Mouse (Mus musculus) thymus, adult 2 months (tissue): ENCODE results near the gene Hcst. TPM values are rescaled to one million over a fixed set of nuclear protein-coding genes. Genes with fewer than 3 reads are reported as not detected.

Experiments
- DNase-seq: peaks from one replicate; pipeline ENCODE4 v3.0.0; 2021
- H3K27ac ChIP-seq: fragments of 200-500 bp; 2 replicates; pipeline ENCODE4 v1.5.1; 2012; ENCODE audit warnings: low read length, control low read depth; ENCODE audit not compliant: control insufficient read depth, insufficient read depth
- H3K27me3 ChIP-seq: fragments of 200-500 bp; 2 replicates; pipeline ENCODE4 v1.6.1; 2012; ENCODE audit warnings: mild to moderate bottlenecking, low read length, moderate library complexity, mixed read lengths; ENCODE audit not compliant: control insufficient read depth, insufficient read depth
- H3K36me3 ChIP-seq: fragments of 200-500 bp; 2 replicates; pipeline ENCODE4 v1.6.1; 2012; ENCODE audit warnings: mild to moderate bottlenecking, low read length, moderate library complexity; ENCODE audit not compliant: control insufficient read depth, insufficient read depth
- H3K4me1 ChIP-seq: fragments of 200-500 bp; replicated peaks from 2 replicates; pipeline ENCODE4 v1.6.1; 2012; ENCODE audit warnings: low read length; ENCODE audit not compliant: control insufficient read depth, insufficient read depth
- H3K4me3 ChIP-seq: fragments of 200-500 bp; 2 replicates; pipeline ENCODE4 v1.5.1; 2012; ENCODE audit warnings: mild to moderate bottlenecking, low read length, control low read depth, moderate library complexity; ENCODE audit not compliant: control insufficient read depth, insufficient read depth
- CTCF ChIP-seq: fragments of 200-500 bp; IDR thresholded peaks from 2 replicates; pipeline ENCODE4 v1.5.1; 2012; ENCODE audit warnings: mild to moderate bottlenecking, control low read depth, low read length, moderate library complexity, borderline replicate concordance; ENCODE audit not compliant: control insufficient read depth, poor library complexity, insufficient read depth; ENCODE audit errors: extremely low read depth
- POLR2A ChIP-seq: fragments of 200-500 bp; IDR thresholded peaks from 2 replicates; pipeline ENCODE4 v1.6.1; 2012; ENCODE audit warnings: mild to moderate bottlenecking, low read length, control low read depth, moderate library complexity; ENCODE audit not compliant: control insufficient read depth, poor library complexity, insufficient read depth; ENCODE audit errors: extremely low read depth
- WGBS: fragments of 180-500 bp; shearing (Covaris S2); methylation state at CpG from one replicate; pipeline ENCODE4 v1.1.7; 2018; 5-methylcytosine and 5-hydroxymethylcytosine counted together
- polyA plus RNA-seq: library from polyadenylated mRNA; depleted of rRNA; stranded (reverse); fragments of >200 nt; gene quantifications from 2 replicates; pipeline ENCODE4 v1.2.3, GENCODE M21; 2012

Hcst gene
- polyA plus RNA-seq, 1 experiment: 279 TPM

GRCm38 (mm10) chr7:30456911-30457628 is 37.4 kb upstream of the Hcst start:
- TF ChIP-seq POLR2A: no peak
- TF ChIP-seq CTCF: no peak
- Histone ChIP-seq H3K27ac (no peak overlapping the region), H3K4me3 (no peak overlapping the region), H3K4me1 (peaks cover 6% of the 10 kb centered on the region), H3K27me3 (peaks cover 20% of the 10 kb centered on the region), H3K36me3 (no peaks in the 10 kb centered on the region)
- DNase-seq: no peak
- WGBS: 8% methylated on average over 31 of the region's 31 CpGs

GRCm38 (mm10) chr7:30456487-30456886 is 36.8 kb upstream of the Hcst start:
- H3K27ac ChIP-seq: no peak overlapping the region
- H3K36me3 ChIP-seq: no peaks in the 10 kb centered on the region
- TF ChIP-seq POLR2A (no peak), CTCF (no peak)
- peaks cover 20% of the 10 kb centered on the region for H3K27me3 ChIP-seq
- no peak for DNase-seq
- H3K4me3 ChIP-seq: no peak overlapping the region
- H3K4me1 ChIP-seq: peaks cover 6% of the 10 kb centered on the region
- 10% methylated on average over 9 of the region's 9 CpGs for WGBS

DNA sequence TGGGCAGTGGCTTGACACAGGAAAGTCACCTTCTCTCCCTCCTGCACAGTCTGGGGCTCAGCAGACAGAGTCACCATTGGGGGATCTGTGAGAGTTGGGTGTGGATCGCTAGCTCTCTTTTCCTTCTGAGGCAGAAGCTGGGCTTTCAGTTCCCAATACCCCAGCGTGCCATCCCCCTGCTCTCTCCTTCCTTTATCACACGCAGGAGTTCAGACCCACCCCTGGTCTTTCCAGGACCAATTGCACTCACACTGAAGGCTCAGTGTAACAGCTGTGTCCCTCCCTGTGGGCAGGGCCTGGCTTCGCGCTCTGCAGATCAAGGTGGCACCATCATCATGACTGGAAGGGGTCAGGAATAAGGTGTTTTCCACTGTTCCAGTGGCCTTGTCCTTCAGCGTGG is 34.6 kb upstream of the Hcst start:
- Histone ChIP-seq H3K36me3 (no peaks in the 10 kb centered on the region), H3K4me1 (peaks cover 6% of the 10 kb centered on the region), H3K27ac (no peak overlapping the region), H3K27me3 (peaks cover 20% of the 10 kb centered on the region), H3K4me3 (no peak overlapping the region)
- 16% methylated on average over 6 of the region's 6 CpGs for WGBS
- DNase-seq: no peak
- TF ChIP-seq POLR2A (no peak), CTCF (no peak)

- peaks cover 6% of the 10 kb centered on the region for H3K4me1 ChIP-seq
- peaks cover 20% of the 10 kb centered on the region for H3K27me3 ChIP-seq
- no peak overlapping the region for H3K27ac ChIP-seq
- no peaks in the 10 kb centered on the region for H3K36me3 ChIP-seq
- WGBS: 1% methylated on average over 25 of the region's 25 CpGs
- TF ChIP-seq CTCF (no peak), POLR2A (no peak)
- H3K4me3 ChIP-seq: no peak overlapping the region
- peak; percentile 31 for DNase-seq
Observed at GRCm38 (mm10) chr7:30453766-30454165, 34.1 kb upstream of the Hcst start.

- WGBS: 16% methylated on average over 25 of the region's 25 CpGs
- no peak overlapping the region for H3K4me3 ChIP-seq
- H3K27me3 ChIP-seq: peaks cover 20% of the 10 kb centered on the region
- peaks cover 6% of the 10 kb centered on the region for H3K4me1 ChIP-seq
- H3K27ac ChIP-seq: no peak overlapping the region
- no peaks in the 10 kb centered on the region for H3K36me3 ChIP-seq
- no peak for DNase-seq
- no peak for TF ChIP-seq POLR2A
- no peak for TF ChIP-seq CTCF
Observed at GRCm38 (mm10) chr7:30453327-30453726, 33.7 kb upstream of the Hcst start.

- 82% methylated on average over 7 of the region's 7 CpGs for WGBS
- H3K4me3 ChIP-seq: no peak overlapping the region
- no peak for TF ChIP-seq CTCF
- no peak for TF ChIP-seq POLR2A
- peaks cover 7% of the 10 kb centered on the region for H3K4me1 ChIP-seq
- H3K27ac ChIP-seq: no peak overlapping the region
- H3K27me3 ChIP-seq: peaks cover 7% of the 10 kb centered on the region; the same call in 1 of the 2 replicates
- H3K36me3 ChIP-seq: no peaks in the 10 kb centered on the region
- no peak for DNase-seq
Observed at GRCm38 (mm10) chr7:30450241-30450640, 30.6 kb upstream of the Hcst start.

GRCm38 (mm10) chr7:30444971-30445751 is 25.5 kb upstream of the Hcst start, which contains the start of gene Aplp1:
Gene Aplp1 (minus strand): TSS chr7:30445535.
- Histone ChIP-seq H3K27me3 (peaks cover 9% of the 10 kb centered on the region; the same call in 1 of the 2 replicates), H3K27ac (no peak within 1 kb of the TSS), H3K4me1 (peaks cover 15% of the 10 kb centered on the region; the same call in 1 of the 2 replicates), H3K36me3 (no peaks in the 10 kb centered on the region), H3K4me3 (peak within 1 kb of the TSS; percentile 46)
- DNase-seq: peak; percentile 50
- no peak for TF ChIP-seq POLR2A
- TF ChIP-seq CTCF: no peak
- 3% methylated on average over 70 of the region's 72 CpGs for WGBS
